In genomic region chr5:132437478-132437877, GRCm38 (mm10) we compare ENCODE assay signal across 10 mouse cellular contexts.
"Had no signal": no experiment of that assay in that cellular context is flagged by ENCODE, and none has a peak within 500 bp of the region (broad histone marks: within the 10 kb centered on the region; RNA-seq: fewer than 3 reads in every experiment).

No protein-coding gene starts in this region.

- H3K9ac ChIP-seq: limb, embryonic 12.5 days; limb, embryonic 15.5 days; liver, embryonic 14.5 days; liver, postnatal 0 days; lung, embryonic 14.5 days; midbrain, embryonic 13.5 days had no signal

- H3K27me3 ChIP-seq: limb, embryonic 12.5 days; limb, embryonic 15.5 days; midbrain, embryonic 13.5 days had no signal

- DNase-seq: thymus, adult 18-20 months; thymus, postnatal 36 days had no signal

- H3K36me3 ChIP-seq: limb, embryonic 12.5 days; limb, embryonic 15.5 days; midbrain, embryonic 13.5 days had no signal

- H3K4me2 ChIP-seq: limb, embryonic 12.5 days; limb, embryonic 15.5 days; liver, embryonic 11.5 days; lung, embryonic 14.5 days; midbrain, embryonic 13.5 days had no signal

- H3K4me3 ChIP-seq: limb, embryonic 12.5 days; limb, embryonic 15.5 days; midbrain, embryonic 13.5 days had no signal

- H3K9me3 ChIP-seq: limb, embryonic 12.5 days; limb, embryonic 15.5 days; midbrain, embryonic 13.5 days had no signal

- H3K27ac ChIP-seq: limb, embryonic 12.5 days; limb, embryonic 15.5 days; liver, embryonic 14.5 days; macrophage; midbrain, embryonic 13.5 days had no signal

- ATAC-seq: liver, postnatal 0 days; midbrain, embryonic 13.5 days had no signal
